Mouse (Mus musculus) gastrocnemius, adult 2 months (tissue): ENCODE results near the gene Zscan2. TPM values are rescaled to one million over a fixed set of nuclear protein-coding genes. Genes with fewer than 3 reads are reported as not detected.
A peak's percentile ranks its signal among the peaks of the same experiment; 100 is the strongest.

Experiments used
- DNase-seq: peaks from one replicate; pipeline ENCODE4 v3.0.0; 2022
- H3K27ac ChIP-seq: fragments of 200-600 bp; 2 replicates; pipeline ENCODE4 v1.8.1; 2022; ENCODE audit warnings: mild to moderate bottlenecking
- H3K4me3 ChIP-seq: fragments of 200-600 bp; 2 replicates; pipeline ENCODE4 v1.8.1; 2022; ENCODE audit warnings: mild to moderate bottlenecking, moderate library complexity
- CTCF ChIP-seq: fragments of 200-600 bp; IDR thresholded peaks from 2 replicates; pipeline ENCODE4 v1.8.1; 2022; ENCODE audit warnings: antibody characterized with exemption, mild to moderate bottlenecking, moderate library complexity
- intact Hi-C: fragments of 180-260 bp; cut with DNase I; formaldehyde crosslinking; loops from one replicate; pipeline ENCODE4 v1.15.1; 2025
- total RNA-seq, 2 experiments: library from RNA; stranded (reverse); gene quantifications; 2 replicates each; pipeline ENCODE4 v1.2.3; 2021

The Zscan2 gene
- total RNA-seq, 2 experiments from 2014 or later, result 1.3 to 1.7 TPM

DNA sequence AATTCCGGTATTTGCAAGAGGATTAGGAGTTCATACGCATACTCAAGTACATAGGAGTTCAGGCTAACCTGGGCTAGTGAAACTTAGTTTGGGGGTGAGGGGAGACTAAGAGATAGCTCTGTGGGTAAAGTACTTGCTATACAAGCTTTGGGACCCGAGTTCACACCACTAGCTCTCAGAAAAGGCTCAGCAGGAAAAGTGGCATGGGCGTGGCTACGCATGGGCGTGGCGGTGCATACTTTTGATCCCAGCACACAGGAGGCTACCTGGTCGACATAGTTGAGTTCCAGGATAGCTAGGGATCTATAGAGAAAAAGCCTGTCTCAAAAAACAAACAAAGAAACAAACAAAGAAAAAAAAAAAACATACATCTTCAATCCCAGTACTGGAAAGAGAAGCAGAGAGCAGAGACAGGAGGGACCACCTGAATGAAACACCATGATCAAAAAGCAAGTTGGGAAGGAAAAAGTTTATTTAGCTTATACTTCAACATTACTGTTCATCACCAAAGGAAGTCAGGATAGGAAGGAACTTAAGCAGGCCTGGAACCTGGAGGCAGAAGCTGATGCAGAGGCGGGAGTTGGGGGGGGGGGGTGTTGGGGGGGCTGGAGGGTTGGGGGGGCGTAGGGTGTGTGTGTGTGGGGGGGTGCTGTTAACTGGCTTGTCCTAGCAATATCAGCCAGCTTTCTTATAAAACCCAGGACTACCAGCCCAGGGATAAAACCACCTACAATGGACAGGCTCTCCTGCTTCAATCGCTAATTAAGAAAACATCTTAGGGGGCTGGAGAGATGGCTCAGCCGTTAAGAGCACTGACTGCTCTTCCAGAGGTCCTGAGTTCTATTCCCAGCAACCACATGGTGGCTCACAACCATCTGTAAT, 26.8 kb upstream of the Zscan2 start:
- intact Hi-C loops, result no loop called here
- Histone ChIP-seq H3K27ac (no peak overlapping the region), H3K4me3 (no peak overlapping the region)
- TF ChIP-seq CTCF, result no peak
- no peak for DNase-seq

- DNase-seq, result no peak
- no peak overlapping the region for H3K4me3 ChIP-seq
- no peak for TF ChIP-seq CTCF
- intact Hi-C loops, result no loop called here
- 0 out of 2 replicates have a peak overlapping the region, but pooled peaks have one; percentile 35 for H3K27ac ChIP-seq
Measured at GRCm38 (mm10) chr7:80835984-80836652, 24.6 kb upstream of the Zscan2 start.

DNA sequence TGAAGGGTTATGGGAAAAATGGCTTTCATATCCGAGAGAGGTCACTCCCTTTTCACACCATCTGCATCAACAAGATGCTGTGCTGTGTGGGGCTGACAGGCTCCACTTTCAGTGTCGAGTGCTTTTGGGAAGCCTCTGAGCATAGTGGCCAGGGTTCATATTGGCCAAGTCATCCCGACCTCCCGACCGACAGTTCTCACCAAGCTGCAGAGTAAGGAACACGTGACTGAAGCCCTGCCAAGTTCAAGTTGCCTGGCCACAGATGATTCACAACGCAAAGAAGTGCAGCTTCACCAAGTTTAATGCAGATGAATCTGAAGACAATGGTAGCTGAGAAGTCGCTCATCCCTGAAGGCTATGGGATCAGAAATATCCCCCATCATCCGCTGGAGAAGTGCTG, 23.0 kb upstream of the Zscan2 start:
- intact Hi-C loops, result no loop called here
- Histone ChIP-seq H3K4me3 (no peak overlapping the region), H3K27ac (no peak overlapping the region)
- DNase-seq, result no peak
- TF ChIP-seq CTCF, result no peak

- no peak for DNase-seq
- no peak for TF ChIP-seq CTCF
- Histone ChIP-seq H3K27ac (no peak overlapping the region), H3K4me3 (no peak overlapping the region)
- intact Hi-C loops, result no loop called here
Measured at GRCm38 (mm10) chr7:80838247-80838646, 22.5 kb upstream of the Zscan2 start.

DNA sequence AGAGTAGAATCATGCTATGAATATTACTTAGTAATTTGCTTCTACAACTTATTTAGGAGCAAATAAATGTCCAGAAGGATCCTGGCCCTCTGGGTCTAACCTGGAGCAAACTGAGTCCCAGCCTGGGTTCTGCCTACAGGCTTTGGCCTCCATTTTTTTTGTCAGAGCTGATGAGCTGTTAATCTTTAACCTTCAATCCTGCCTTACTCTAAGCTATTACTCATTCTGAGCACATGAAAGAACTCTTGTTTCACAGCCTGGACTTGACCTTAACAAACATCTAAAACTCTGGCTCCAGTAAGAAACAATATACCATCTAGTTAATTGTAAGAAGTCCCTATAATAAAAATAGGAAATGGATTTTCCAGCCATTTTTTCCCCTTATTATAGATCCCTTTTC, 21.0 kb upstream of the Zscan2 start:
- DNase-seq, result no peak
- no peak for TF ChIP-seq CTCF
- Histone ChIP-seq H3K4me3 (no peak overlapping the region), H3K27ac (no peak overlapping the region)
- intact Hi-C loops, result no loop called here

DNA sequence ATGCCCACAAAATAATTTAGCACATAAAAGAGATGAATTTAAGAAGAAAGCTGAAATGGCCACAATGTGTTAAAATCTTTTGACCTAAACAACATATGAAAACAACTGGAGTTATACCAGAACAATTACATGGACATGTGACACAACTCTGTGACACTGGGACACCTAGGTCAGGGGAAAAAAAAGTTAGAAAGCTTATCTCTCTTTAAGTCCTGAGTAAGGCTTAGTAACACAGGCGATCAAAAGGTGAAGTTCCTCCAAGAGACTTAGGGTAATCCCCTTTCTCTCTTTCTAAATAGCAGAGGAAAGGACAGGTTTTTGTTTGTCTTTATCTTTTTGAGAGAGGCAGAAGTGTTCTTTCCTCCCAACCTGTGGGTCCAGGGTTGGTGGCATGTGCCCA, 20.5 kb upstream of the Zscan2 start:
- intact Hi-C loops, result no loop called here
- no peak for DNase-seq
- Histone ChIP-seq H3K4me3 (no peak overlapping the region), H3K27ac (no peak overlapping the region)
- TF ChIP-seq CTCF, result no peak

DNA sequence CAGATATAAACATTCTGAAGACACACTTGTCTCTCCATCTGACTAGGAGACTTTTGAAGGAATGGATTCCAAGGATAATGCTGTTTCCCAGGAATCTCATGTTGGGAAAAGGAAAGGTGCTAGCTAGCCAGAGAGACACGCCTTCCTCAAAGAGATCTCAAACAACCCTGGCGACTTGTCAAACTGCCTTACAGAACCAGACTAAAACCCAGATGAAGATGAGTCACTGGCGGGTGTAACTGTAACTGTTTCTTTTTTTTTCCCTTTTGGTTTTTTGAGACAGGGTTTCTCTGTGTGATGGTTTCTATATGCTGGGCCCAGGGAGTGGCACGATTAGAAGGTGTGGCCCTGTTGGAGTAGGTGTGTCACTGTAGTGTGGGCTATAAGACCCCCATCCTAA, 19.8 kb upstream of the Zscan2 start:
- no peak for DNase-seq
- no peak for TF ChIP-seq CTCF
- no peak overlapping the region for H3K27ac ChIP-seq
- H3K4me3 ChIP-seq, result no peak overlapping the region
- intact Hi-C loops, result no loop called here

DNA sequence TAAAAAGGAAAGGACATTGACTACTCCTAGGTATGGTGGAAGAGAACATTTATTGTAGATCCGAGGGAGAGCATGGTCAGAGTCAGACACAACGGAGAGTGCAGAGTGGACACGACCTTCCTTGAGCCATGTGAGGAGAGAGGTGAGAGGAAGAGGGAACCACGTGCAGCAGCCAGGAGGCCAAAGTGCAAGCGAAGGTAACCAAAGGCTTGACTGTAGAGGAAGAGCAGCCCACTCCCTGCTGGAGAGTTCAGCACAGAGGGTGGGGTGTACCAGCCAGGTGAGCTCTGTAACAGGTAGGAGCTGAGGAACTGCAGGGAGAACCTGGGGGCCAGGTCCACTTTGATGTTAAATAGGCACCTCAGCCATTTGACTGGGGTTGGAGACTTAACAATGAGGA, 18.6 kb upstream of the Zscan2 start:
- TF ChIP-seq CTCF, result no peak
- Histone ChIP-seq H3K27ac (no peak overlapping the region), H3K4me3 (no peak overlapping the region)
- DNase-seq, result no peak
- intact Hi-C loops, result no loop called here

GRCm38 (mm10) chr7:80843176-80843575, 17.5 kb upstream of the Zscan2 start:
- no peak overlapping the region for H3K4me3 ChIP-seq
- H3K27ac ChIP-seq, result no peak overlapping the region
- intact Hi-C loops, result no loop called here
- no peak for DNase-seq
- no peak for TF ChIP-seq CTCF

DNA sequence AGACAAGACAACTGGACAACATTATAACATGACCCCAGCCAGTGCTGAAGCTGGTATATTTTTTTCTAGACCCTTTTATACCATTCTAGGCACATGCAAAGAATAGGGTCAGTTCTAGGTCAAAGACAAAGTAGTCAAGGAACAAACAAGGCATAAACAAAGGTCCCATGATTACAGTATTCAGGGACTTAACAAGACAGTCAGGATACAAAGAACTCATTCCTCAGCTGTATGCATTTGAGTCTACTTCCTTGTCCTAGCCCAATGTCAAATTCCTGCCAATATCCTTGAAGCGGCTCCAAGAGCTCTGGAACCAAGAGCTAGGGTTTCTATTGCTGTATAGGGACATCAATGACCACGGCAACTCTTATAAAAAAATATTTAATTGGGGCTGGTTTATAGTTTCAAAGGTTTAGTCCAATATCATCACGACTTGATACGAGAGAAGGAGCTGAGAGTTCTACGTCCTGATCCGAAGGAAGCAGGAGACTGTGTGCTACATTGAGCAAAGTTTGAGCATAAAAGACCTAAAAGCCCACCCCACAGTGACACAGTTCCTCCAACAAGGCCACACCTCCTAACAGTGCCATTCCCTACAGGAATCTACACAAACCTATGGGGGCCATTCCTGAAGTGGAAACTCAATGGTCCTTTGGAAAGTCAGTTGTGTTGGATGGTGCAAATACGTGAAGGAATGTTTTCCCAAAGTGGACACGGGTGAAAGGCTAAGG, 16.6 kb upstream of the Zscan2 start:
- Histone ChIP-seq H3K27ac (no peak overlapping the region), H3K4me3 (no peak overlapping the region)
- intact Hi-C loops, result no loop called here
- TF ChIP-seq CTCF, result no peak
- no peak for DNase-seq

DNA sequence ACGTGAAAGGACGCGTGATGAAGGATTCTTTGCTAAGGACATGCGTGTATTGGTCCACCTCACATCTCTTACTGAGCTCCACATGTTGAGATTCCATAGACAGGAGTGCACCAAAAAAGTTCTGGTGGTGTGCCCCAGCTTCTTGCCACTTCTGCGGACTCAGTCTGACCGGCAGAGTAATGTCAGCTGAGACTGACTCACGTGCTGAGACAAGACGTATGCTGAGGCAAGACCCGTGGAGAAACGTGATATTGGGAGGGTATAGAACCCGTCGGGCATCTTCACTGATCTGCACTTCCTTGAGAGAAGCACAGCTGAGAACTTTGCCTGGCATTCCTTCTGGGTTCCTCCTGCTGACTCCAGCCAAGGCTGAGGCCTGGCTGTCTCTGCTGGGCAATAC, 16.0 kb upstream of the Zscan2 start:
- intact Hi-C loops, result loop anchor here (5.0 kb wide), 1 partner anchor 42 kb away; no protein-coding TSS in a partner anchor
- TF ChIP-seq CTCF, result no peak
- H3K27ac ChIP-seq, result no peak overlapping the region
- DNase-seq, result no peak
- no peak overlapping the region for H3K4me3 ChIP-seq

DNA sequence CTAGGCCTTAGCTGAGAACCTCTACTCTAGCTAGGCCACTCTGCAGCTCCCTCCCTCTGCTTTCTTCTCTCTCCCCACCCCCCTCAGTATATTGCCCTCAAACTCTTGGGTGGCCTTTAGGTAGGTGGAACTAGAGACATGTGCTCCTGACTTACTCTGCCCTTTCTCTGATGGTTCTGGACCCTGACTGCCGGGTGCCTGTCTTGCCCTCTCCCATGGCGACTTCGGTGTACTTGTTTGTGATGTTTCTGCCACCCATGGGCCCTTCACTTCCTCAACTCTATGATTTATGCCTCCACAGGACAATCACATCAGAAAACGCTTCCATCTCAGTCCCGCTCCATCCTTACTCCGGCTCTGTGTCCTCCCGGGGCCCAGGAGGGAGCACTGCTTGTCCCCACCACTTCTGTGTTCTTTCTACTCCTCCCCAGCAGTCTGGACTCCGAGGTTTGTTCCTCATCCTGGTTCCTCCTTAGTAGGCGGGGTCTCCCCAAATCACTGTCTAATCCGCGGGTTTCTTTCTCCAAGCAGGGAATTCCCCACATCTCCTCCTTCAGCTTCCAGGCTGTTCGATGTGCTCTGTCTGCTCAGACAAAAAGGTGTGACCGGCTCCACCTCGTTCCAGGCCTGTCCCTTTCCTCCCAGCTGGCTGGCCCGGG, 15.0 kb upstream of the Zscan2 start:
- peak; percentile 37 for DNase-seq
- no peak for TF ChIP-seq CTCF
- H3K4me3 ChIP-seq, result peak overlapping the region; percentile 37; the same call in 1 of the 2 replicates
- H3K27ac ChIP-seq, result peak overlapping the region; percentile 20; the same call in 1 of the 2 replicates
- intact Hi-C loops, result loop anchor here (5.0 kb wide), 1 partner anchor 43 kb away; no protein-coding TSS in a partner anchor
